Mouse (Mus musculus): ENCODE measurements at regions not wholly inside any gene's neighbourhood (a gene's known extent, or its start where the extent isn't known, plus 50 kb on each side); places are given as distances from the start of the nearest gene placed in this dataset.

DNA sequence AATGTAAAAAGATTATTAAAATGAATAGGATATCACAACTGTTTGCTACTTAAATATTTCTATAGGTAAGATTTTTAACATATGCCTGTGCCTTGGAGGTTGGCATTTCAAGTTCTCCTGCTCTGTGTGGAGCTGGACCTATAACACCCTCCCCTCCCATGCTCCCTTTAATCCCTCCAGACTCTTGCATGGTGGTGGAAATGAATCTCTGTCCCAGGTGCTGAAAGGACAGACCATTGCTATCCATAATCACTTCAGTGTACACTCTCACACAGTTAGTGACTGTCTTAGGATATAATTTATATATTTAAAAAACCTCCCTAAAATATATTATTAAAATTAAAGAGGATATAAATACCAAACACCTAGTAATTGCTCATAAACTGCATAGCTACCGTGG is 244.5 kb upstream of the Dnajc19 start:
- ChIA-PET CTCF (no interaction called here), POLR2A (interaction anchor here in 1 of 4 experiments (0.6 kb wide), 1 partner anchor 1112 kb away, joined by 3 read pairs; no protein-coding TSS in a partner anchor)

DNA sequence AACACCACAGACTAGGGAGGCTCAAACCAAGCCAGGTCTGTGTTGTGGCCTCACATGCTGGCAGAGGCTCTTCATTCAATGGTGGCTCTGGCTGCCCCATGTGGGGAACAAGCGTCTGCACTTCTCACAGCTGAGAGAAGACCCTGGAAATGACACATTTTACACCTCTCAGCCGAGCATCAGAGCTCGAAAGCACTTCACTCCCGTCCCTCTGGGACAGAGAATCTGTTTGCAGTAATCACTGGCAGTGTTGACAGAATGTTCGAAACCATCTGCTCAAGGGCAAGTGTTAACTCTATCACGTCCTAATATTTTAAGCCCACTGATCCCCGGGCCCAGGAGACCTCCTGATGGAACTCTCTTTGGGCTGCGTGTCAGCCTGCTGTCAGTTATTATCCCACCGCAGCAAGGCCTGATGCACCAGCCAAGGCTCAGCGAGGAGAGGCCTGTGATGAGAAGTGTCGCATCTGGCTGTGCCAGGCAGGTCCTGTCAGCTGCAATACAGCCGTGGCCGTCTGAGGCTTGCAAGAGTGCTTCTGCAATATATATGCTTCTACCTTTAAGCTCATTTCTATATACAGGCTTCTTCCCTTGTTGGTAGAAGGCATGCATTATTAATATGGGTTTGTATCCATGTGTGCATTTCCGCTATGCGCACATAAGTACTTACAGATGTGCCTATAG is 241.5 kb upstream of the Dnajc19 start:
- POLR2A ChIA-PET, result no interaction called here
- CTCF ChIA-PET, result no interaction called here

- POLR2A ChIA-PET, result interaction anchor here in 1 of 4 experiments (0.7 kb wide), 1 partner anchor 240 kb away, joined by 11 read pairs; no protein-coding TSS in a partner anchor
Measured at GRCm38 (mm10) chr3:34314798-34315197, 233.7 kb upstream of the Dnajc19 start.

GRCm38 (mm10) chr3:34314393-34314792 is 233.3 kb upstream of the Dnajc19 start:
- ChIA-PET CTCF (interaction anchor here in 1 of 4 experiments (0.7 kb wide), 1 partner anchor 29 kb away, joined by 3 read pairs; no protein-coding TSS in a partner anchor), POLR2A (interaction anchor here in 1 of 4 experiments (0.7 kb wide), 1 partner anchor 117 kb away, joined by 3 read pairs; no protein-coding TSS in a partner anchor)

More at GRCm38 (mm10) chr3:34314798-34315197, 233.7 kb upstream of the Dnajc19 start:
- CTCF ChIA-PET, result interaction anchor here in 1 of 4 experiments (0.6 kb wide), 1 partner anchor 515 kb away, joined by 3 read pairs; the partner anchor contains the start of gene Ttc14

DNA sequence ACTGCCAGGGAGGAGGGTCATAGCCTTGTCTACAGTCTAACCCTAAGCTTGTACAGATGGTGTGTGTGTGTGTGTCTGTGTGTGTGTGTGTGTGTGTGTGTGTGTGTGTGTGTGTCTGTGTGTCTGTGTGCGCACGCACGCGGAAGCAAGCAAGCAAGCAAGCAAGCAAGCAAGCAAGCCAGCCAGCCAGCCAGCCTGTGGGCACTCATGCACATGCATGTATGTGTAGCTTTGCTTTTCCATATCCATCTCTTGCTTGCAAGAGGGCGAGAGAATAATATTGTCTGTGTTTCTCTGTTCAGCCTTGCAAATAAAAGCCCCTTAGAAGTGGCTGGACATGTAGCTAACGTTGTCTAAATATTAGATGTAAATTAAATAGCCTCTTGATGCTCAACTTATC is 230.8 kb upstream of the Dnajc19 start:
- POLR2A ChIA-PET, result interaction anchor here in 2 of 4 experiments (0.6 to 0.9 kb wide), 2 partner anchors 10 to 331 kb away, joined by 4 to 5 read pairs; no protein-coding TSS in a partner anchor

DNA sequence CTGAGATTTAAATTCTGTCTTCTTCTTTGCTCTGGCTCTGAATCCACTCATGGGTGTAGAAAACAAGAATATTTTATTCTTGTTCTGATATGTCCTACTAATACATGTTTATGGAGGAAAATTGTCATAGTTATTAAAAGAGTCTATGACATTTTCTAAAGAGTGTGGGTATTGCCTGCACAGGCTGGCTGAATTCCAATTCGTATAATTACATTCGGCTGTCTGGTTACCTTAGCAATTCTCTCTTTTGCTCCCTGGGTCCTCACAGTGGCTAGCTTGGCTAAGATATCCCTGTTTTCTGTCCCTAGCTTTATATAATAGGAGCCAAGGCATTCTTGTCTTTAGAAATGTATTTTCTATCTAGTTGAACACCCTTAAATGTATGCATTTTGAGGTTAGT is 218.5 kb upstream of the Dnajc19 start:
- CTCF ChIA-PET, result no interaction called here
- POLR2A ChIA-PET, result no interaction called here

More for the DNA sequence above, 230.8 kb upstream of the Dnajc19 start:
- CTCF ChIA-PET, result no interaction called here

- ChIA-PET POLR2A (interaction anchor here in 1 of 4 experiments (0.6 kb wide), 1 partner anchor 21 kb away, joined by 3 read pairs; no protein-coding TSS in a partner anchor), CTCF (interaction anchor here in 1 of 4 experiments (0.7 kb wide), 1 partner anchor 138 kb away, joined by 3 read pairs; no protein-coding TSS in a partner anchor)
Measured at GRCm38 (mm10) chr3:34287836-34288235, 206.7 kb upstream of the Dnajc19 start.

- ChIA-PET POLR2A (interaction anchor here in 1 of 4 experiments (0.6 kb wide), 1 partner anchor 19 kb away, joined by 3 read pairs; no protein-coding TSS in a partner anchor), CTCF (no interaction called here)
Measured at GRCm38 (mm10) chr3:34270154-34270553, 189.0 kb upstream of the Dnajc19 start.

GRCm38 (mm10) chr3:34266462-34266861 is 185.3 kb upstream of the Dnajc19 start:
- ChIA-PET POLR2A (no interaction called here), CTCF (no interaction called here)

- ChIA-PET POLR2A (no interaction called here), CTCF (interaction anchor here in 1 of 4 experiments (0.6 kb wide), 1 partner anchor 375 kb away, joined by 5 read pairs; no protein-coding TSS in a partner anchor)
Measured at GRCm38 (mm10) chr3:34264811-34265210, 183.7 kb upstream of the Dnajc19 start.

GRCm38 (mm10) chr3:34252730-34253337 is 171.7 kb upstream of the Dnajc19 start:
- ChIA-PET CTCF (no interaction called here), POLR2A (no interaction called here)

- ChIA-PET POLR2A (no interaction called here), CTCF (no interaction called here)
Measured at GRCm38 (mm10) chr3:34242126-34242525, 161.0 kb upstream of the Dnajc19 start.

DNA sequence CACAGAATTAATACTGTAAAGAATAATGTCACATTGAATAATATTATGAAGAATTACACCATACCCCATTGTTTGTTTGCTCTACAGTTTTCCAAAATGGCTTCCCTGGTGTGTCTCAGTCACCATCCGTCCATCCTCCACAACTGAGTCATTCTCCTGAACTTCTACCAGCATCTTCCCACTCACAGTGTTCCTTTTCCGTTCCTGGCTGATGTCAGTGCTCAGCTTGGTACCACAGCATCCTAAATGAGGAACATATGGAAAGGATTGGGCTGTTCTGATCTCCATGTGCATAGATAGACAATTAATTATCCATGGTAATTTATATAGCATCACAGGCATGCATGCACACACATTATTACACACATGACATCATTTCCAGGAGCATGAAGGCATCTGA is 158.9 kb upstream of the Dnajc19 start:
- ChIA-PET POLR2A (no interaction called here), CTCF (no interaction called here)

DNA sequence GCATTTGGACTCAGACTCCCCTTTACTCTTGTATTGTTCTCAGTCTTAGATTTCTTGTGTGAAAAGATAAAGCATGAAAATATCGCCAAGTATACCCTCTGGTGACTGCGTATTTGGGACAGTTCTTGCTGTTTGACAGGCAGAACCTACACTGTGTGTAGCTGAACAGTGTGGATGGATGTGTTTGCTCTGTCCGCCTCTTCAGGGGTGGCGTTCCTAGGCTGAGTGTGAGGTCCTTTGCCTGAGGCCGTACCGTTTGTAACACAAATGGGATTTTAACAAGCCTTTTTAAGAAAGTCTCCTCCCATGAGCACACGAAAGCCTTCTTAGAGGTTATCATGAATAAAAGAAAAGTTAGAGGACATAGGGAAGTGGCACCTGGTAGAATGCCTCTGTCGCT is 153.3 kb upstream of the Dnajc19 start:
- ChIA-PET POLR2A (no interaction called here), CTCF (interaction anchor here in 3 of 4 experiments (0.6 to 1.0 kb wide), 4 partner anchors 157 to 406 kb away, joined by 3 to 10 read pairs (median 4); no protein-coding TSS in a partner anchor)

DNA sequence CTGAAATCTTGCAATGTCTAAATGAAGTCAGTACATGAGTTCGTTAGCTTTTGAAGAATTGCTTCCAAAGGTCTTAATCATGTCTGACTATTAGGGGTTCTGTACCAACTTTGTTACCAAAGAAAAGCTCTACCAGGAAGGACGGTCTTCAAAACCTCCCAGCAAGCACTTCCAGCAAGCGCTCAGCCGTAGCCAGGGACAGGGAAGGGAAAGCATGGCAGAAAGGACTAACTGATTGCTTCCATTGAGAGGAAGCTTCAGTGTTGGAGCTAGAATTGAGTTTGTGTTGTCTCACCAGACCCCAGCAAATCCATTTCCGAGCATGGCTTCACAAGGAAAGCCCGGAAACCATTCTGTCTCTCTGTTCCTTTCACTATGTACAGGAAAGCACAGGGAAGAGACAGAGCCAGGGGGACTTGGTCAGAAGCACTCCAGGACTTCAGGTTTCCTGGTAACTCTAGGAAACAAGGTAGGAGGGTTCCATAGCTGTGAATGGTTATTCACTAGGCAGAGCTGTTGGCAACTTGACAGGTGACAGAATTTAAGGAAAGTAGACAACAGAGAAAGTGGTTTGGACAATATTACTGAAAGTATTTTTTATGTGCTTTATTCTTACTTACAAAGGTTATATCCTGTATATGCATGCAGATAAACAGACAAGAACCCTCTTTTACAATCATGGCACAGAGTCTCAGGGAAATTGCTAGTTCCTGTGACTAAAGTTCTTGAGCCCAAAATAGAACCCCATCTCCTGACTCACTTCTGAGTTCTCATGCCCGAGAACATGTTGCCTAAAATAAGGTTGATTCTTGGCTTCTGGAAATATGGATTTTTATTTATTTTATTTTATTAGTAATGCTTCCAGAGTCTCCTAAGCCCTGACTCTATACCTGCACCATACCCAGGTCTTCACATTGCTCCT is 151.5 kb upstream of the Dnajc19 start:
- ChIA-PET CTCF (interaction anchor here in 3 of 4 experiments (0.5 to 1.6 kb wide), 21 partner anchors 99 to 1342 kb away, joined by 3 to 9 read pairs (median 3); no protein-coding TSS in a partner anchor), POLR2A (interaction anchor here in 1 of 4 experiments (1.1 kb wide), 1 partner anchor 420 kb away, joined by 3 read pairs; no protein-coding TSS in a partner anchor)

- POLR2A ChIA-PET, result interaction anchor here in 3 of 4 experiments (0.6 to 1.1 kb wide), 4 partner anchors 180 to 421 kb away, joined by 3 read pairs; no protein-coding TSS in a partner anchor
- CTCF ChIA-PET, result interaction anchor here (0.5 to 1.6 kb wide), 26 partner anchors 37 to 1489 kb away, joined by 3 to 6 read pairs (median 3); no protein-coding TSS in a partner anchor
Measured at GRCm38 (mm10) chr3:34231593-34232328, 150.6 kb upstream of the Dnajc19 start.

- CTCF ChIA-PET, result no interaction called here
- POLR2A ChIA-PET, result no interaction called here
Measured at GRCm38 (mm10) chr3:34222291-34222690, 141.2 kb upstream of the Dnajc19 start.

DNA sequence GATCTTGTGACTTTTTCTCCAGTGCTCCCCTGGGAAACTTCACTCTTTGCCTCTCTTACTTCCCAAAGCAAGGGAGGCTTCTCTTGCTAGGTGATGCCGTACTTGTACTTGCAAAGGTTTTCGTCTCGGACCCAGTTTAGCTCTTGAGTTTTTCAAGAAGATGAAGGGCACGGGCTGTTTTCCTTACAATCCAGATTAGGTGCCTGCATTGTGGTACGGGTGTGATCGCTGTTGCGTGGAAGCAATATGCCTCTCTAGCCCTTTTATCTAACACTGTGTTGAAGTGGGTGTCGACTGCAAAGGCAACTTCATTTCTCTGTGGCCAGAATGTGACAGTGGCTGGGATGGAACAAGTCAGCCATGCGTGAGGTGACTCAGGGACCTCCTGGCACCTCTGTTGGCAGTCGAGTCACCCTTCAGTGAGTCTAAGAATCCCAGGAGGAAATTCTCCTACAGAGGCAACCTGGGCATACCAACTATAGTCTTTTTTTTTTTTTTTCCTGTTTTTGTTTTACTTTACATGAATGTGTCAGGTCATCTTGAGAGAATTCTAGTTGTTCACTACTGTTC is 138.7 kb upstream of the Dnajc19 start:
- POLR2A ChIA-PET, result interaction anchor here in 1 of 4 experiments (0.6 kb wide), 1 partner anchor 858 kb away, joined by 4 read pairs; no protein-coding TSS in a partner anchor
- CTCF ChIA-PET, result no interaction called here

Measured in embryonic stem cell, embryonic (primary cell).